Mouse (Mus musculus) heart, postnatal 14 days (tissue): ENCODE results near the gene Zfp688. TPM values are rescaled to one million over a fixed set of nuclear protein-coding genes. Genes with fewer than 3 reads are reported as not detected.
A peak's percentile ranks its signal among the peaks of the same experiment; 100 is the strongest.
"Not testable (repeated sequence)": the region's sequence is repeated elsewhere in the genome, so short reads cannot be mapped to it uniquely, and the experiment has no call there.

ENCODE experiments used
- DNase-seq, 2 experiments: peaks; one replicate each; pipeline ENCODE4 v3.0.0; 2021 to 2022
- intact Hi-C: fragments of 180-260 bp; cut with DNase I; formaldehyde crosslinking; loops from one replicate; pipeline ENCODE4 v1.15.1; 2025
- total RNA-seq, 2 experiments: library from RNA; stranded (reverse); gene quantifications; 2 replicates each; pipeline ENCODE4 v1.2.3; 2021

Gene Zfp688
- total RNA-seq, 2 experiments from 2014 or later = 3.2 to 3.4 TPM

DNA sequence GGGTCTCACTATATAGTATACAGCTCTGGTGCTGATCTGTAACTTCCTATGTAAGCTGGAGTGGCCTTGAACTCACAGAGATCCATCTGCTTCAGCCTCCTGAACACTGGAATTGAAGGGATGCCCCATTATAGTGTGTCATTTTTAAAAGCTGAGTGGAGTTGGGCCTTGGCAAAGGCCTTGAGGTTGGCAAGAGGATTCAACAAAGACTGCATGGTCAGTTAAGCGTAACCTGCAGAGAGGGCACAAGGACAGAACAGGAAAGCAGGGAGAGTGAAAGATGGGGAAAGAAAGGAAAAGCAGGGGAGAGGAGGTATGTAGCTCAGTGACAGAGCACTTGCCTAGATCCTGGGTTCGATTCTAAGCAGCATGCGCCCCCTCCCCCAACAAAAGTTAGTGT is 3.4 kb upstream of the Zfp688 start:
- DNase-seq = no peak
- intact Hi-C loops = no loop called here

DNA sequence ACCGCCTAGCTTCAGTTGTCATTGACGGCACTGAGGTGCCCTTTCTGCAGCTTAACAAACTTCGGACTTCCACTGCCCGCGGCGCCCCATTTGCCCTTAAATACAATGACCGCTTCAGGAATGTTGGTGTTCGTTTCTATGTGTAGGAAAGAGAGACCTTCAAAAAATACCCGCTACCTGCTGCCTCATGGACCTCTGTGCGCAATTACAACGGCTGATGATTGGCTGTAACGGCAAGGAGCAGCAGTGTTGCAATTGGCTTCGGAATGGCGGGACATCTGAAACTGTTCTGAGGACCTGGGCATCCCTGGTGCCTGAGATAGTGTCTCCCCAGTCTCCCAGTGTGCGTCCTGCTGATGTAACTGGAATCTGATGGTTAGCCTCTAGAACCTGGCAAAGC is 379 bp upstream of the Zfp688 start:
- intact Hi-C loops = loop anchor here (5.0 kb wide), 1 partner anchor 50 kb away; no protein-coding TSS in a partner anchor
- peak in 1 of 2 experiments; percentile 18 for DNase-seq

DNA sequence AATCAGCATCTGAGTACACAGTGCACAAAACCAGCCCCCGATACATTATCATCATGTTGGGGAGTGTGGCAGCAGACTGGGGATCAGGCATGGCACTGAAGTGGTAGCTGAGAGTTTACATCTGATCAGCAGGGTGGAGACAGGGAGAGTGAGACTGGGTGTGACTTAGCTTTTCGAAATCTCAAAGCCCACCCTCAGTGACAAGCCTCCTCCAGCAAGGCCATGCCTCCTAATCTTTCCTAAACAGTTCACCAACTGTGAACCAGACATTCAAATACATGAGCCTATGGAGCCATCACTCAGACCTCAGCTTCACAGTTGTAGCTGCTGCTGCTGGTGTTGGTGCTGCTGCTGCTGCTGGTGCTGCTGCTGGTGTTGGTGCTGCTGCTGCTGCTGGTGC is 10.4 kb downstream of the Zfp688 start:
- DNase-seq = no peak
- intact Hi-C loops = no loop called here

DNA sequence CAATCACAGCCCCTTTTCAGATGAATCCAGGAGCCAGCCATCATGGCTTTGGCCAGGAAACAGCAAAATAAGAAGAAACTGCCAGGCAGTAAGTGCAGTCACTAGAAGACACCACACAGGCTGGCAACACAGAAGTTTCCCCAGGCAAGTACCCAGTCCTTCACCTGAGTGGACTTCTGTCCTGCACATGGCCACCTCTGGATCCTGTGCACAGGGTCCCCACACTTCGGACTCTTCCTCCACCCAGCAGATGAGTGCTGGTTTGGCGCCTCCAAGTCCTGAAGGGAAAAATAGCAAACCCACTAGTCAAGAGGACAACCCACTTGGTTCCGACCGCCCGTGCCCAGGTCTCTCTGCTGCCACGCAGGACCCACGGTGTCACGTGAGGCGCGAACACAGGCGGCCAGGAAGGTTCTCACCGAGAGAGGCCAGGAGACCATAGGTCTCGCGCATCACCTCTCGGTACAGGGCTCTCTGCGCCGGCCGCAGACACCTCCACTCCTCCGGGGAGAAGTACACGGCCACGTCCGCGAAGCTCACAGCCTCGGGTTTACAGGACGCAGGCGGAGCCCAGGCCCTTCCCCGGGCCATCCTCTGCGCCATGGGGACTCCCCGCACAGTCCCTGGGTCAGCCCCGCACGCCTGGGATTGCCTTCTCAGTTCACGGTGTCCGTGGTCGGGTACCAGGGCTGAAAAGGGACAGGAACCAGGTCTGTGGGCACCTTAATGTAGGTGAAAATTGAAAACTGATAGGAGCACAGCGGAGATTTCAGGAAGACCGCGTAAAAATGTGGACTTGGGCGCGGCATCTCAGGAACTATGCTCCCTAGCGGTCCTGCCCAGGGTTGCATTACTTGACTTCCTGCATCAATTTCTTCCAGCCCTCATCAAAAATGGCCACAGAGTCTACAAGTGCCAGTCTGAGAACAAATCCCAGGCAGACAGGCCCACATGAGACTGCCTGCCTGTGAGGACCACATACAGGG is 15.6 kb downstream of the Zfp688 start, which contains the start of gene Zfp764:
Gene Zfp764 (minus strand): TSS at position 821 of the 986 bp plus-strand sequence.
- peak; percentile 85 to 90 for DNase-seq
- intact Hi-C loops = loop anchor here (2.0 kb wide), 1 partner anchor 43 kb away; no protein-coding TSS in a partner anchor

DNA sequence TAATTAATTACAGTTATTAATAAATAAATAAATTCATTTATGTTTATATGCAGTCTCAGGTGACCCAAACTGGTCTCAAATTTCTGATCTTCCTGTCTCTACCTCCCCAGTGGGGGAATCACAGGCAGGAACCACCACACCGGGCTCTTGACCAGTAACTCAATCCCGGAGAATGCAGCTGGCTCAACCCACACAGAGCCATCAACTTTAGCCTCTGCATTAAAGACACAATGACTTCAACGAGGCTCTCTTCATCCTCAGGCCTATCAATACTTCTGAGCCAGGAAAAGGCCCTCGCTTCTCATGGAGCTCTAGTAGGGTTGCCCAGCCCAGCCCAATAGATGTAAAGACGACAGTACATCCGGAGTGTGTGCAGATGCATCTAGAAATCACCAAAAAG is 17.8 kb downstream of the Zfp688 start:
- intact Hi-C loops, DNase-seq: not testable (repeated sequence)

DNA sequence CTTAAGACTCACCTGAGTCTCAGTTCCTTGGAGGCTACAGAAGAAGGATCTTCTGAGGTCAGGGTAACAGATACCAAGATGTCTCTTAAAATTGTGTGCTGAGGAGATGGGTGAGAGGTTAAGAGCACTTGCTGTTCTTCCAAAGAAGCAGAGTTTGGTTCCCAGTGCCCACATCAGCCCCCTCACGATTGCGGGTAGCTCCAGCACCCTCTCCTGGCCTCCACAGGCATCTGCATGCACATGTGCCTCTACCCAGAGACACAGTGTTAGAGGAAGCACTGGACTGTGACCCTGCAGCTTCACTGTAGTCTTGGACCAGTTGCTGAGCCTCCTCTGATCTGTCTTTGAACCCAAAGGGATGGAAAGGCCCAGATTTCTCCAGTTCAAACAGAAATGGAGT is 18.9 kb downstream of the Zfp688 start:
- DNase-seq = no peak
- intact Hi-C loops = no loop called here

DNA sequence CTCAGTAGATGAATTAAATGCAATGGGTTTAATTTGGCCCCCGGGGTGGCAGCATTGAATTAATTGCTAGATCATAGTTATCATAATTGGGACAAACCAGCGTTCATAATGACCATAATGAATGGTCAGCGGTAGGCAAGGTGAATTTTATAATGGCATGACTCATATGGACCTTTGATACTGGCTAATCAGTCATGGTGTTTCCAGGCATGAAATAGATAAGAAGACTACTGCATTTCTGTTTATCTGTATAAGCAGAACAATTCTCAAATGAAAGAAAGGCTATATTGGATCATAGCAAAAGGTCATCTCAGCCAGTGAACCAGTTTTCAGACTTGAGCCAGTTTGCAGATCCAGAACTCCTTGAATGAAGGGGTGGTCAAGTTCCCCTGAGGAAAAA is 21.5 kb downstream of the Zfp688 start:
- intact Hi-C loops = no loop called here
- no peak for DNase-seq

DNA sequence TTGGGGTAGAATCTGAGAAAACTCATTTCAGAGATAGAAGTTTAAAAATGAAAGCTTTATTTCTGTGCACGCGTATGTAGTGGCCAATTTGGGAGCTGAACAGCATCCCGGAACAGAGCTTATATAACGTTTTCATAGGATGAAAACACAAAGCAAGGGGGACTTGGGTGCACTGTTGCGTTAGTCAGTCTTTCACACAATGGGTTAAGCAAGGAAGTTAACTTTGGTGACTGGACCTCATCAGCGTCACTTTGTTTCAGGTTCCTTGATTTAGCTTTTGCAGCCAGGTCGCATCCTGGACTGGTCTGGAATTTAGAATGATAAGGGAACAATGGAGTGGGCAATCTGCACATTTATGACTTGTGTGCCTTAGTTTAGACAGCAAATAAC is 27.9 kb downstream of the Zfp688 start:
- intact Hi-C loops = no loop called here
- no peak for DNase-seq

DNA sequence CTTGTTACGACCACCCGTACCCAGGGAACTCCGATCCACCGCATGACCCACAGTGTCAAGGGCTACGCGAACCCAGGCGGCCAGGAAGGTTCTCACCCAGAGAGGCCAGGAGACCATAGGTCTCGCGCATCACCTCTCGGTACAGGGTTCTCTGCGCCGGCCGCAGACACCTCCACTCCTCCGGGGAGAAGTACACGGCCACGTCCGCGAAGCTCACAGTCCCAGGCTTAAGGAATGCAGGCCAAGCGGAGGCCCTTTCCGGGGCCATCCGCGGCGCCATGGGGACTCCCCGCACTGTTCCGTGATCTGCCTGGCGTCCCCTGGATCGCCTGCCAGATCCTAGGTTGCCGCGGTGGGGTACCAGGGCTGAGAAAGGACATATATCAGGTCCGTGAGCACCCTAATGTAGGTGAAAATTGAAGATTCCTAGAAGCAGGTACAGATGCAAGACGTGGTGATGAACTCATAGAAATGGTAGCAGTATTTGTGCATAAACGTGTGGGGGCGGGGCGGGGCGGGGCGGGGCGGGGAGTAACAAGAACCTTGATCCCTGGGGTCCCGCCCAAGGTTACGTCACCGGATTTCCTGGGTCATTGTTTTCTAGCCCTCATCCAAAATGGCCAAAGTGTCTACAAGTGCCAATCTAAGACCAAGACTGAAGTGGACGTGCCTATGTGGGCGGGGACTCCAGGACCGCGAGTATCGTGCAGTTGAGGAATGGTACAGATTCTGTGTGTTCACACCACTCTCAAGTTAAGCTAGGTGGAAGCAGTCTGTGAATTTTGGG is 28.5 kb downstream of the Zfp688 start, which contains the start of gene E430018J23Rik:
Gene E430018J23Rik (minus strand): TSS at position 473 of the 787 bp plus-strand sequence.
- peak; percentile 94 to 98 for DNase-seq
- intact Hi-C loops = no loop called here

DNA sequence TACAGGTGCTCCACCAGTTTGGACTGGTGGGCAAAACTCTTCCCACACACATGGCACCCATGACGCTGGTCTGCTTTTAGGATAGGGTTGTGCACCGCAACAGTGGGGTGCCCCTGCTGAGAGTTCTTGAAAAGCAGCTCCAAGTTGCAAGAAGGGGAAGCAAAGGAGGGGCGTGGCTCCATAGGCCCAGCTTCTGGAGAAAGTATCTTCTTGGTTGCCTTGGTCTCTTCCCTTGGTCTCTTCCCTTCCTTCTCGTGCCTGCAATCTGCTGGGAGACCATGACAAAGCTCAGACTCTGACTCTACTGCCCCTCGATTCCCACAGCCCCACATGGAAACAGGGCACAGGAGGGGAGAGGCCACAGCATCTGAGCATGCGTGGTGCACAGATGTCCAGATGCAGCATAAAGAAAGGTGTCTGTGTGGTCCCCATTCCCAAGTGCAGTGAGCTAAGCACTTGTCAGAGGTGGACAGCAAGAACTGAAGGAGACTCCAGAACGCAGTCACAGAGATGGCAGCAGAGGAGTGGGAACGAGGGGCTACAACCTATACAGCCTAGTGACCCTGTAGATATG is 29.5 kb downstream of the Zfp688 start:
- DNase-seq = no peak
- intact Hi-C loops = no loop called here

DNA sequence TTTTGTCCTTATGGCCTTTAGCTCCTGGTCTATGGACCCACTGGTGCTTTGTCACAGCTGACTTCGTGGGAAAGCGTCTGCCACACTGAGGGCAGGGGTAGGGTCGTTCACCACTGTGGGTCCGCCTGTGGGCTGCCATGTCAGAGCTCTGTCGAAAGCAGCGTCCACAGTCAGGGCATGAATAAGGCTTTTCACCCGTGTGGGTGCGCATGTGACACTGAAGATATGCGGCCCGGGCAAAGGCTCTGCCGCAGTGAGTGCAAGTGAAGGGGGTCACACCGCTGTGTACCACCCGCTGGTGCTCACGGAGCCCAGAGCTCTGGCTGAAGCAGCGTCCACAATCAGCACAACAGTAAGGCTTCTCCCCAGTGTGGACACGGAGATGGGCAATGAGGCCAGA is 30.3 kb downstream of the Zfp688 start:
- no peak for DNase-seq
- intact Hi-C loops = no loop called here

DNA sequence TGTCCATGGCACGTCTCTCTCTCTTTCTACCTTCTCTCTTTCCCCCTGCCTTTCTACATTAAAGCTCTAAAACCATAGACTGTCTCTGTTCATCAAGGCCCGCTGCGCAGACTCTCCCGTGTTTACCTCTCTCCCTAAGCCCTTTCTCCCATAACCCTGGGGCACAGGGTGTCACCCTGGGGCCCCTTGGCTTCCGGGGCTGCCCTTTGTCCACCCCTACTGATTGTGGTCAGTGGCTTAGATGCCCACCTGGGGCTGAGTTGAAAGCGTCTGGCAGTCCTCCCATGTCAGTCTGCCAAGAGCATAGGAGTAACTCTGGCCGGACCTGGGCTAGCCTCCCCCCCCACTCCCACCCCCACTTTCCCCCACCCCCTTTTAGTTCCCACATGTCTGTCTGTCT is 31.6 kb downstream of the Zfp688 start:
- intact Hi-C loops = no loop called here
- DNase-seq = no peak

DNA sequence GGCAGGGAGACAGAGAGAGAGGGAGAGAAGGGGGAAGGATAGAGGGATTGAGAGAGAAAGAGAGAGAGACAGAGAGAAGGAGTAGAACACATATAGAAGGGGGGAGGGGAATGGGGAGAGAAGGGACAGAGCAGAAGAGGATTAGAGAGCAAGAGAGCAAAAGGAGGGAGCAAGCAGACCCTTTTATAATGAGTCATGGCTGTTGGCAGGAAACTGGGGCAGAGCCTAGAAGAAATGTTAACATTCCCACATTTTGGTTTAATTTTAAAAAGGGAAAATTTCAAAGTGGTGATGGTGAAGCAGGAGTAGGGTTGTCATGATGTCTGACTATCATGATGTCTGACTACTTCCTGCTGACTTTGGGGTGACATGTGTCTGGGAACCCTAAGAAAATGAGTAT is 33.7 kb downstream of the Zfp688 start:
- DNase-seq, intact Hi-C loops: not testable (repeated sequence)

DNA sequence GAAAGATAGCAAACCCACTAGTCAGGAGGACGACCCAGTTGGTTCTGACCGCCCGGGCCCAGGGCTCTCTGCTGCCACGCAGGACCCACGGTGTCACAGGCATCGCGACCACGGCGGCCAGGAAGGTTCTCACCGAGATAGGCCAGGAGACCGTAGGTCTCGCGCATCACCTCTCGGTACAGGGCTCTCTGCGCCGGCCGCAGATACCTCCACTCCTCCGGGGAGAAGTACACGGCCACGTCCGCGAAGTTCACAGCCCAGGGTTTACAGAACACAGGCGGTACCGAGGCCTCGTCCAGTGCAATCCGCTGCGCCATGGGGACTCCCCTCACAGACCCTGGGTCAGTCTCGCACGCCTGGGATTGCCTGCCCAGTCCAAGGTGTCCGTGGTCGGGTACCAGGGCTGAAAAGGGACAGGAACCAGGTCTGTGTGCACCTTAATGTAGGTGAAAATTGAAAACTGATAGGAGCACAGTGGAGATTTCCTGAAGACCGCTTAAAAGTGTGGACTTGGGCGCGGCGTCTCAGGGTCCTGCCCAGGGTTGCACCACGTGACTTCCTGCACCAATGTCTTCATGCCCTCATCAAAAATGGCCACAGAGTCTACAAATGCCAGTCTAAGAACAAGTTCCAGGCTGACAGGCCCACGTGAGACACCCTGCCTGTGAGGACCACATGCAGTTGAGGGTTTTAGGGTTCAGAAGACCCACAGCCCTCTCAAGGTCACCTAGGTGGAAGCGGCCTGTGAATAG is 35.1 kb downstream of the Zfp688 start, which contains the start of gene 9130019O22Rik:
Gene 9130019O22Rik (minus strand): TSS at position 526 of the 752 bp plus-strand sequence.
- DNase-seq = peak; percentile 88 to 94
- intact Hi-C loops = no loop called here

DNA sequence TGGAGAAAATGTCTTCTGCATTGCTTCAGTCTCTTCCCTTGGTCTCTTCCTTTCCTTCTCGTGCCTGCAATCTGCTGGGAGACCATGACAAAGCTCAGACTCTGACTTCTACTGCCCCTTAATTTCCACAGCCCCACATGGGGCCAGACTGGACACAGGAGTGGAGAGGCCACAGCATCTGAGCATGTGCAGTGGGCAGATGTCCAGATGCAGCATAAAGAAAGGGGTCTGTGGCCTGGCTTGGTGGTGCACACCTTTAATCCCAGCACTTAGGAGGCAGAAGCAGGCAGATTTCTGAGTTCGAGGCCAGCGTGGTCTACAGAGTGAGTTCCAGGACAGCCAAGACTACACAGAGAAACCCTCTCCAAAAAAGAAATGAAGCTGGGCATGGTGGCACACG is 36.3 kb downstream of the Zfp688 start:
- DNase-seq, intact Hi-C loops: not testable (repeated sequence)

DNA sequence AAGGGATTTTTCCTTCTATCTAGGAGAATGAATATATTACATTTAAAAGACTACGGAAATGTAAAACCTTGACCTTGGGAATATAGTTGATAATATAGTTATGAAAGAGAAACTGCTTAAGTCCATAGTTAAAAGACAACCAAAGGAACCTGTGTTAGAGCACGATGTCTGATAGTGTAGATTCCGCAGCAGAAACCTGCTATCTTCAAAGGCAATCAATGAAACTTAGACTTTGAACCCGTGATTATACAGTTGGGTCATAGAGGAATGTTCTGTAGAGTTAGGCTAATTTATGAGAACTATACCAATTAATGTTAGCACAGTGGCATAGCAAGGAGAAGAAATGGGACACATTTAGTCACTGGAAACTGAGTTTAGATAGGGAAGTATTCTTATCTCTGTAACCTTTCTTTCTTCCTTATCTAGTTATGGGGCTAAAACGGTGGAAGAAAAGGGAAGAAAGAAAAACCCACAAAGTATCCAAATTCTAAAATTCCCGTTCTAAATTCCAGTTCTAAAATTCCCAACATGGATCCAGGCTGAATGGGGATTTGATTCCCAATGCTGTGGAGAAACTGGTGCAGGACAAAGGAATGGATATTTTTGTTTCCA is 43.5 kb downstream of the Zfp688 start:
- intact Hi-C loops = no loop called here
- DNase-seq = no peak

DNA sequence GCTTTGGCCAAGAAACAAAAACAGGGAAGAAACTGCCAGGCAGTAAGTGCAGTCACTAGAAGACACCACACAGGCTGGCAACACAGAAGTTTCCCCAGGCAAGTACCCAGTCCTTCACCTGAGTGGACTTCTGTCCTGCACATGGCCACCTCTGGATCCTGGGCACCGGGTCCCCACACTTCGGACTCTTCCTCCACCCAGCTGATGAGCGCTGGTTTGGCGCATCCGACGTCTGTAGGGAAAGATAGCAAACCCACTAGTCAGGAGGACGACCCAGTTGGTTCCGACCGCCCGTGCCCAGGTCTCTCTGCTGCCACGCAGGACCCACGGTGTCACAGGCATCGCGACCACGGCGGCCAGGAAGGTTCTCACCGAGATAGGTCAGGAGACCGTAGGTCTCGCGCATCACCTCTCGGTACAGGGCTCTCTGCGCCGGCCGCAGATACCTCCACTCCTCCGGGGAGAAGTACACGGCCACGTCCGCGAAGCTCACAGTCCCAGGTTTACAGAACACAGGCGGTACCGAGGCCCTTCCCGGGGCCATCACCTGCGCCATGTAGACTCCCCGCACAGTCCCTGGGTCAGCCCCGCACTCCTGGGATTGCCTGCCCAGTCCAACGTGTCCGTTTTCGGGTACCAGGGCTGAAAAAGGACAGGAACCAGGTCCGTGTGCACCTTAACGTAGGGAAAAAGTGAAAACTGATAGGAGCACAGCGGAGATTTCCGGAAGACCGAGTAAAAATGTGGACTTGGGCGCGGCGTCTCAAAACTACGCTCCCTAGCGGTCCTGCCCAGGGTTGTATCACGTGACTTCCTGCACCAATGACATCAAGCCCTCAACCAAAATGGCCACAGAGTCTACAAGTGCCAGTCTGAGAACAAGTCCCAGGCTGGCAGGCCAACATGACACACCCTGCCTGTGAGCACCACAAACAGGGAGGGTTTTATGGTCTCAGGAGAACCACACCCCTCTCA is 46.3 kb downstream of the Zfp688 start, which contains the start of gene Zfp747:
Gene Zfp747 (minus strand): TSS at position 780 of the 975 bp plus-strand sequence.
- intact Hi-C loops = not testable (repeated sequence)
- DNase-seq = peak; percentile 91 to 93

DNA sequence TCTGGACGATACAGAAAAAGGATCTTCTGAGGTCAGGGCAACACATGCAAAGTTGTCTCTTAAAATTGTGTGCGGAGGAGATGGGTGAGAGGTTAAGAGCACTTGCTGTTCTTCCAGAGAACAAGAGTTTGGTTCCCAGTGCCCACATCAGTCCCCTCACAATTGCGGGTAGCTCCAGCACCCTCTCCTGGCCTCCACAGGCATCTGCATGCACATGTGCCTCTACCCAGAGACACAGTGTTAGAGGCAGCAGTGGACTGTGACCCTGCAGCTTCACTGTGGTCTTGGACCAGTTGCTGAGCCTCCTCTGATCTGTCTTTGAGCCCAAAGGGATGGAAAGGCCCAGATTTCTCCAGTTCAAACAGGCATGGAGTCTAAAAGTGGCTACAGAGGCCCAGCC is 50.0 kb downstream of the Zfp688 start:
- intact Hi-C loops, DNase-seq: not testable (repeated sequence)
